Mouse (Mus musculus) small intestine, adult 2 months (tissue): Measurements from ENCODE around the gene Zfp597.

Experiments
- CTCF ChIP-seq: fragments of 200-500 bp; IDR thresholded peaks from 2 replicates; pipeline ENCODE4 v1.5.1; 2012; ENCODE audit warnings: low read depth, mild to moderate bottlenecking, control low read depth, inconsistent platforms, low read length, moderate library complexity, mixed read lengths; ENCODE audit not compliant: insufficient replicate concordance, insufficient read length; ENCODE audit errors: extremely low read depth
- POLR2A ChIP-seq: fragments of 200-500 bp; IDR thresholded peaks from 2 replicates; pipeline ENCODE4 v1.6.1; 2012; ENCODE audit warnings: low read depth, mild to moderate bottlenecking, control low read depth, inconsistent platforms, low read length, moderate library complexity

GRCm38 (mm10) chr16:3872216-3873047, 11.9 kb downstream of the Zfp597 start, which contains the start of gene Naa60:
- TF ChIP-seq POLR2A (no peak), CTCF (no peak)
